Mouse (Mus musculus) megakaryocyte, embryonic 14.5 days (primary cell): ENCODE data around the gene Sfr1.

Experiments used
- FLI1 ChIP-seq: IDR thresholded peaks from 2 replicates; pipeline ENCODE4 v1.6.1; 2012; ENCODE audit warnings: low read length, inconsistent platforms, mixed read lengths
- GATA1 ChIP-seq: IDR thresholded peaks from 3 replicates; pipeline ENCODE4 v1.6.1; 2012; ENCODE audit warnings: mixed read lengths, low read length, inconsistent platforms, borderline replicate concordance

- TF ChIP-seq GATA1 (no peak), FLI1 (no peak)
These were observed 6.6 kb upstream of the Sfr1 start for GRCm38 (mm10) chr19:47724903-47725302.
